Mouse (Mus musculus) forebrain, embryonic 11.5 days (tissue): ENCODE data around the gene Sox2. TPM values are rescaled to one million over a fixed set of nuclear protein-coding genes. Genes with fewer than 3 reads are reported as not detected.

ENCODE experiments used
- ATAC-seq: fragments of 200-750 bp; cut with Nextera tagmentation; replicated peaks from 2 replicates; pipeline ENCODE4 v1.8.0; 2017; ENCODE audit warnings: moderate TSS enrichment; ENCODE audit not compliant: low FRiP score
- DNase-seq: peaks from one replicate; pipeline ENCODE4 v3.0.0-alpha.2; 2017; ENCODE audit warnings: low spot score
- H3K27ac ChIP-seq: fragments of 300-500 bp; sonication (generic); 2 replicates; pipeline ENCODE4 v1.5.1; 2014; ENCODE audit warnings: low read depth, low read length
- H3K27me3 ChIP-seq: fragments of 300-500 bp; sonication (generic); 2 replicates; pipeline ENCODE4 v1.6.1; 2014; ENCODE audit warnings: mild to moderate bottlenecking, low read length, mixed read lengths; ENCODE audit not compliant: control insufficient read depth, insufficient read depth
- H3K36me3 ChIP-seq: fragments of 300-500 bp; sonication (generic); 2 replicates; pipeline ENCODE4 v1.6.1; 2014; ENCODE audit warnings: mild to moderate bottlenecking, low read length, moderate library complexity, mixed read lengths; ENCODE audit not compliant: control insufficient read depth, insufficient read depth
- H3K4me1 ChIP-seq: fragments of 300-500 bp; sonication (generic); replicated peaks from 2 replicates; pipeline ENCODE4 v1.6.1; 2014; ENCODE audit warnings: low read length, mixed read lengths; ENCODE audit not compliant: control insufficient read depth, insufficient read depth
- H3K4me2 ChIP-seq: fragments of 300-500 bp; sonication (generic); 2 replicates; pipeline ENCODE4 v1.6.1; 2014; ENCODE audit warnings: low read depth, mild to moderate bottlenecking, low read length, moderate library complexity, mixed read lengths; ENCODE audit not compliant: severe bottlenecking
- H3K4me3 ChIP-seq: fragments of 300-500 bp; sonication (generic); 2 replicates; pipeline ENCODE4 v1.5.1; 2014; ENCODE audit warnings: low read depth, low read length
- H3K9ac ChIP-seq: fragments of 300-500 bp; sonication (generic); 2 replicates; pipeline ENCODE4 v1.6.1; 2014; ENCODE audit warnings: low read length
- H3K9me3 ChIP-seq: fragments of 300-500 bp; sonication (generic); 2 replicates; pipeline ENCODE4 v1.6.1; 2016; ENCODE audit warnings: low read length, mixed read lengths; ENCODE audit not compliant: control insufficient read depth
- WGBS: fragments of 180-500 bp; shearing (Covaris S2); extraction: QIAGEN DNeasy Blood & Tissue Kit; methylation state at CpG from one replicate; pipeline ENCODE4 v1.1.7; 2014; 5-methylcytosine and 5-hydroxymethylcytosine counted together
- microRNA counts: library from miRNA; unstranded; fragments of <30 nt; microRNA quantifications from one replicate; lab custom pipeline; 2015
- microRNA-seq: library from miRNA; unstranded; fragments of <30 nt; microRNA quantifications from one replicate; pipeline ENCODE4, GENCODE M21; 2016; ENCODE audit not compliant: insufficient number of aligned reads
- polyA plus RNA-seq: library from polyadenylated mRNA; unstranded; fragments of >200 nt; fragmentation: Nextera tagmentation; extraction: Ambion mirVana; gene quantifications from 2 replicates; pipeline ENCODE4 v1.2.1, GENCODE M21; 2014

Sox2 gene
- polyA plus RNA-seq, 1 experiment from 2014 or later, result 57.7 TPM

- ATAC-seq, result peak; percentile 90
- Histone ChIP-seq H3K9me3 (no peaks in the 10 kb centered on the region), H3K9ac (peak overlapping the region; percentile 48), H3K27me3 (no peaks in the 10 kb centered on the region), H3K4me2 (peak overlapping the region; percentile 41), H3K36me3 (no peaks in the 10 kb centered on the region), H3K27ac (peak overlapping the region; percentile 19; the same call in 1 of the 2 replicates), H3K4me3 (peak overlapping the region; percentile 1; the same call in 1 of the 2 replicates), H3K4me1 (no peaks in the 10 kb centered on the region; the same call in none of the 2 replicates)
- DNase-seq, result peak; percentile 82
- WGBS, result 5% methylated on average over 20 of the region's 20 CpGs
These were observed 41.6 kb downstream of the Sox2 start for GRCm38 (mm10) chr3:34691703-34692393.

GRCm38 (mm10) chr3:34692394-34692745 lies 42.2 kb downstream of the Sox2 start:
- peak; percentile 64 for ATAC-seq
- 11% methylated on average over 15 of the region's 15 CpGs for WGBS

More at GRCm38 (mm10) chr3:34692394-34692745, 42.2 kb downstream of the Sox2 start:
- DNase-seq, result no peak
- no peaks in the 10 kb centered on the region for H3K36me3 ChIP-seq
- H3K4me2 ChIP-seq, result peak overlapping the region; percentile 41
- H3K27me3 ChIP-seq, result no peaks in the 10 kb centered on the region
- peak overlapping the region; percentile 48 for H3K9ac ChIP-seq
- peak overlapping the region; percentile 1; the same call in 1 of the 2 replicates for H3K4me3 ChIP-seq
- H3K27ac ChIP-seq, result peak overlapping the region; percentile 19; the same call in 1 of the 2 replicates
- H3K9me3 ChIP-seq, result no peaks in the 10 kb centered on the region
- no peaks in the 10 kb centered on the region; the same call in none of the 2 replicates for H3K4me1 ChIP-seq

MicroRNAs within 50 kb of the gene (microRNA counts, 519-probe panel; counts per million panel counts)
- 31.2 counts per million for microRNA mmu-miR-1897-3p (lab: Ali Mortazavi, UCI)

Small RNA genes within 50 kb of the gene (microRNA-seq; reads per million reads assigned to microRNA genes)
- gene Mir1897, result not detected
